In genomic region chr2:42284203-42284602, GRCm38 (mm10) we compare ENCODE assay signal across 30 mouse cellular contexts.
DNase-seq lines count a peak whose midpoint lies in the region; ATAC-seq and TF ChIP-seq lines count a peak whose summit lies in the region.
"Had no signal": no experiment of that assay in that cellular context is flagged by ENCODE, and none has a peak within 500 bp of the region (broad histone marks: within the 10 kb centered on the region; RNA-seq: fewer than 3 reads in every experiment).

No protein-coding gene starts in this region.

- ATAC-seq in cerebellum, adult (ENCODE audit: insufficient number of reproducible peaks, low FRiP score, low TSS enrichment) = peak; percentile 75; the same call in 1 of the 2 replicates
- 0 out of 2 replicates have a peak, but pooled peaks have one; percentile 58 for ATAC-seq in forebrain, embryonic 11.5 days (replicated peaks; ENCODE audit: low FRiP score)
- ATAC-seq in forebrain, embryonic 16.5 days = no peak
- ATAC-seq: forebrain, embryonic 13.5 days; intestine, postnatal 0 days; liver, embryonic 12.5 days; liver, postnatal 0 days; lung, postnatal 0 days had no signal

- no peaks in the 10 kb centered on the region for H3K9me3 ChIP-seq in forebrain, embryonic 11.5 days (ENCODE audit: control insufficient read depth, low read length)
- no peaks in the 10 kb centered on the region for H3K9me3 ChIP-seq in forebrain, embryonic 16.5 days (ENCODE audit: control insufficient read depth, low read length)
- H3K9me3 ChIP-seq: embryonic facial prominence, embryonic 10.5 days; embryonic facial prominence, embryonic 15.5 days; forebrain, embryonic 13.5 days; heart, embryonic 13.5 days; liver, embryonic 12.5 days; megakaryocyte, embryonic 14.5 days; midbrain, embryonic 13.5 days had no signal

- no peak for TF ChIP-seq CTCF in left cerebral cortex, adult 2 months (IDR thresholded peaks at IDR 0.05)

- DNase-seq in cerebellum, adult 11-12 months = no peak
- DNase-seq in forebrain, embryonic 11.5 days (ENCODE audit: low spot score) = no peak
- DNase-seq in left cerebral cortex, adult 2 months (ENCODE audit: extremely low spot score in 1 of 2, low spot score in 2 of 2) = no peak
- DNase-seq in left cerebral cortex, adult 18-20 months (ENCODE audit: low spot score in 2 of 2) = no peak
- DNase-seq in Muller cell, postnatal 12 days (ENCODE audit: inconsistent ontology term) = peak; percentile 46
- no peak for DNase-seq in lung, adult 18-20 months
- DNase-seq: adrenal gland, adult 8-10 months; gastrocnemius, postnatal 10 days; heart, postnatal 10 days; kidney, postnatal 25 days; left cerebral cortex, postnatal 4 days; liver, postnatal 0 days; lung, postnatal 4 days; right cerebral cortex, postnatal 4 days; thymus, adult 2 months; thymus, postnatal 36 days had no signal

- no peaks in the 10 kb centered on the region for H3K4me1 ChIP-seq in forebrain, embryonic 11.5 days (replicated peaks; ENCODE audit: control insufficient read depth, insufficient read depth, low read length)
- H3K4me1 ChIP-seq in forebrain, embryonic 16.5 days (replicated peaks; ENCODE audit: control insufficient read depth, insufficient read depth, low read length) = no peaks in the 10 kb centered on the region
- H3K4me1 ChIP-seq: embryonic facial prominence, embryonic 10.5 days; embryonic facial prominence, embryonic 15.5 days; forebrain, embryonic 13.5 days; heart, embryonic 13.5 days; liver, embryonic 12.5 days; megakaryocyte, embryonic 14.5 days; midbrain, embryonic 13.5 days had no signal

- intact Hi-C loops in left cerebral cortex, adult 2 months (cut with DNase I) = loop anchor here (10.0 kb wide), 1 partner anchor 371 kb away; the partner anchor contains the start of gene Lrp1b

- no peak overlapping the region for H3K4me2 ChIP-seq in forebrain, embryonic 11.5 days (ENCODE audit: low read depth, low read length, severe bottlenecking)
- H3K4me2 ChIP-seq in forebrain, embryonic 16.5 days (ENCODE audit: low read length) = no peak overlapping the region
- H3K4me2 ChIP-seq: embryonic facial prominence, embryonic 15.5 days; forebrain, embryonic 13.5 days; heart, embryonic 13.5 days; hindbrain, embryonic 14.5 days; liver, embryonic 12.5 days; midbrain, embryonic 13.5 days had no signal

- H3K4me3 ChIP-seq in forebrain, embryonic 11.5 days (ENCODE audit: low read depth, low read length) = no peak overlapping the region
- no peak overlapping the region for H3K4me3 ChIP-seq in forebrain, embryonic 16.5 days (replicated peaks; ENCODE audit: low read length)
- H3K4me3 ChIP-seq in left cerebral cortex, adult 2 months = no peak overlapping the region
- H3K4me3 ChIP-seq: embryonic facial prominence, embryonic 10.5 days; embryonic facial prominence, embryonic 15.5 days; forebrain, embryonic 13.5 days; heart, embryonic 13.5 days; liver, embryonic 12.5 days; megakaryocyte, embryonic 14.5 days; midbrain, embryonic 13.5 days had no signal

- no peak overlapping the region for H3K9ac ChIP-seq in forebrain, embryonic 11.5 days (ENCODE audit: low read length)
- no peak overlapping the region for H3K9ac ChIP-seq in forebrain, embryonic 16.5 days (replicated peaks; ENCODE audit: low read depth, low read length)
- H3K9ac ChIP-seq: embryonic facial prominence, embryonic 15.5 days; forebrain, embryonic 13.5 days; heart, embryonic 13.5 days; hindbrain, embryonic 14.5 days; liver, embryonic 12.5 days; liver, postnatal 0 days; midbrain, embryonic 13.5 days had no signal

- H3K27ac ChIP-seq in forebrain, embryonic 11.5 days (ENCODE audit: low read depth, low read length) = no peak overlapping the region
- H3K27ac ChIP-seq in forebrain, embryonic 16.5 days (ENCODE audit: low read length) = no peak overlapping the region
- peak overlapping the region; percentile 20; the same call in 1 of the 2 replicates for H3K27ac ChIP-seq in left cerebral cortex, adult 2 months
- H3K27ac ChIP-seq: embryonic facial prominence, embryonic 10.5 days; embryonic facial prominence, embryonic 15.5 days; forebrain, embryonic 13.5 days; heart, embryonic 13.5 days; hindbrain, embryonic 14.5 days; liver, embryonic 12.5 days; midbrain, embryonic 13.5 days; stomach, postnatal 0 days had no signal

- no peaks in the 10 kb centered on the region for H3K27me3 ChIP-seq in forebrain, embryonic 11.5 days (ENCODE audit: control insufficient read depth, insufficient read depth, low read length)
- H3K27me3 ChIP-seq in forebrain, embryonic 16.5 days (replicated peaks; ENCODE audit: control insufficient read depth, insufficient read depth, low read length) = no peaks in the 10 kb centered on the region
- H3K27me3 ChIP-seq: CH12.LX; embryonic facial prominence, embryonic 15.5 days; forebrain, embryonic 13.5 days; heart, embryonic 13.5 days; liver, embryonic 12.5 days; megakaryocyte, embryonic 14.5 days; midbrain, embryonic 13.5 days had no signal

- no peaks in the 10 kb centered on the region for H3K36me3 ChIP-seq in forebrain, embryonic 11.5 days (ENCODE audit: control insufficient read depth, insufficient read depth, low read length)
- H3K36me3 ChIP-seq in forebrain, embryonic 16.5 days (ENCODE audit: control insufficient read depth, insufficient read depth) = no peaks in the 10 kb centered on the region
- H3K36me3 ChIP-seq: embryonic facial prominence, embryonic 10.5 days; embryonic facial prominence, embryonic 15.5 days; heart, embryonic 13.5 days; liver, embryonic 12.5 days; midbrain, embryonic 13.5 days had no signal
